Mouse (Mus musculus): ENCODE measurements around the gene Eif3i.

DNA sequence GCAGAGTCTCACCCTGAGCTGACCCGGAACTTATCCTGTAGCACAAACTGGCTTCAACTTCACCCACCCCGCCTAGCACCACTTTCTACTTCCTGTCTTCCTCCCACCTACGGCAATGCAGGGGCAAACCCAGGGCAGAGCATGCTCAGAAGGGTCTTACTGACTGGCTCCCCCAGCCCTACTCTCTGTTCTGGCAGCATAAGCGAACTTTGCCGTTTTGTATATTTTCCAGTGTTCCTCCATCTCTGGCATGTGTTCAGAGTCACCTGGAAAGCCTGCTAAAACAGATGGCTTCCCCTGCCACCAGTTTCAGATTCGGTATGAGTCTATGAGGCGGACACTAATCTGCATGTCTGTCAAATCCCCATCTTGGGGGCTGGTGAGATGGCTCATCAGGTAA, 20.1 kb downstream of the Eif3i start:
- TF ChIP-seq CTCF (IDR thresholded peaks at IDR 0.05; ENCODE audit: low read depth) (no peak), EP300 (IDR thresholded peaks at IDR 0.05; ENCODE audit: low read depth) (no peak)

Data from liver, embryonic 14.5 days (tissue).